Mouse (Mus musculus) adrenal gland, adult (tissue): Measurements from ENCODE around the gene Zfp454.

Source experiments
- DNase-seq, 2 experiments: peaks; one replicate each; pipeline ENCODE4 v3.0.0; 2022 to 2023; ENCODE audit warnings: low spot score in 1 of 2; ENCODE audit not compliant: inconsistent age in 2 of 2

Gene Zfp454

GRCm38 (mm10) chr11:50887390-50888128 lies at the start of gene Zfp454:
Gene Zfp454, minus strand, starts transcription at chr11:50887651.
- peak; percentile 95 to 97 for DNase-seq

- no peak for DNase-seq
Observed at GRCm38 (mm10) chr11:50932040-50932439, 44.6 kb upstream of the Zfp454 start.

GRCm38 (mm10) chr11:50931451-50931866 lies 44.0 kb upstream of the Zfp454 start, which contains the start of gene Zfp354b:
Gene Zfp354b, minus strand, starts transcription at chr11:50931633.
- DNase-seq, result peak; percentile 87 to 95

- no peak for DNase-seq
Observed at GRCm38 (mm10) chr11:50931021-50931420, 43.6 kb upstream of the Zfp454 start.

- no peak for DNase-seq
Observed at GRCm38 (mm10) chr11:50930469-50931014, 43.1 kb upstream of the Zfp454 start.

GRCm38 (mm10) chr11:50915671-50916320 lies 28.3 kb upstream of the Zfp454 start, which contains the start of gene Zfp2:
Gene Zfp2, minus strand, starts transcription at chr11:50916165.
- peak; percentile 92 to 96 for DNase-seq

- no peak for DNase-seq
Observed at GRCm38 (mm10) chr11:50914461-50914860, 27.0 kb upstream of the Zfp454 start.

GRCm38 (mm10) chr11:50913301-50913700 lies 25.9 kb upstream of the Zfp454 start:
- DNase-seq, result peak in 1 of 2 experiments; percentile 65

- DNase-seq, result no peak
Observed at GRCm38 (mm10) chr11:50908136-50908535, 20.7 kb upstream of the Zfp454 start.

- no peak for DNase-seq
Observed at GRCm38 (mm10) chr11:50897359-50897758, 9.9 kb upstream of the Zfp454 start.

- DNase-seq, result no peak
Observed at GRCm38 (mm10) chr11:50892441-50892840, 5.0 kb upstream of the Zfp454 start.

- DNase-seq, result no peak
Observed at GRCm38 (mm10) chr11:50886933-50887293, 538 bp downstream of the Zfp454 start.

- peak; percentile 80 to 88 for DNase-seq
Observed at GRCm38 (mm10) chr11:50886231-50886932, 1.1 kb downstream of the Zfp454 start.

GRCm38 (mm10) chr11:50883756-50884155 lies 3.7 kb downstream of the Zfp454 start:
- no peak for DNase-seq

- no peak for DNase-seq
Observed at GRCm38 (mm10) chr11:50878641-50879040, 8.8 kb downstream of the Zfp454 start.

GRCm38 (mm10) chr11:50850989-50851601 lies 36.4 kb downstream of the Zfp454 start:
- DNase-seq, result peak in 1 of 2 experiments; percentile 50

- peak in 1 of 2 experiments; percentile 38 for DNase-seq
Observed at GRCm38 (mm10) chr11:50850177-50850735, 37.2 kb downstream of the Zfp454 start, which contains the start of gene Grm6. Gene Grm6, plus strand, starts transcription at chr11:50850685.

- no peak for DNase-seq
Observed at GRCm38 (mm10) chr11:50849310-50849709, 38.1 kb downstream of the Zfp454 start.

GRCm38 (mm10) chr11:50848520-50849137 lies 38.8 kb downstream of the Zfp454 start:
- peak in 1 of 2 experiments; percentile 65 for DNase-seq

- DNase-seq, result no peak
Observed at GRCm38 (mm10) chr11:50847047-50847446, 40.4 kb downstream of the Zfp454 start.
